Mouse (Mus musculus) CH12.LX (cell line): ENCODE results near the gene Slc52a3. TPM values are rescaled to one million over a fixed set of nuclear protein-coding genes. Genes with fewer than 3 reads are reported as not detected.

Experiments used
- DNase-seq: peaks from one replicate; pipeline ENCODE4 v3.0.0-alpha.2; 2013; ENCODE audit errors: extremely low read depth
- H3K27ac ChIP-seq: 2 replicates; pipeline ENCODE4 v1.5.1; 2012; ENCODE audit warnings: low read depth, mild to moderate bottlenecking, control low read depth, moderate library complexity; ENCODE audit not compliant: insufficient read depth
- H3K27me3 ChIP-seq: replicated peaks from 2 replicates; pipeline ENCODE3; 2012; ENCODE audit warnings: inconsistent platforms
- H3K36me3 ChIP-seq, 2 experiments: replicated peaks in 1 of 2; 2 replicates each; pipeline versions ENCODE3 to v1.6.1; 2012; ENCODE audit warnings: inconsistent platforms in 1 of 2, low read length in 1 of 2, mild to moderate bottlenecking in 1 of 2, mixed read lengths in 1 of 2, moderate library complexity in 1 of 2; ENCODE audit not compliant: control insufficient read depth in 1 of 2, insufficient read depth in 1 of 2
- H3K4me1 ChIP-seq, 2 experiments: 2 replicates each; pipeline ENCODE4 v1.6.1; 2012; ENCODE audit warnings: inconsistent platforms in 1 of 2, moderate library complexity in 1 of 2; ENCODE audit not compliant: insufficient read depth in 2 of 2, control insufficient read depth in 1 of 2
- H3K4me2 ChIP-seq: 2 replicates; pipeline ENCODE4 v1.6.1; 2012; ENCODE audit warnings: low read depth, mild to moderate bottlenecking, control low read depth; ENCODE audit not compliant: poor library complexity, insufficient read depth, severe bottlenecking
- H3K4me3 ChIP-seq, 3 experiments: fragments of 150-350 bp in 1 of 3; sonication (generic) in 1 of 3; replicated peaks in 1 of 3; 2 replicates each; pipeline versions ENCODE3 to v1.5.1; 2011 to 2012; ENCODE audit warnings: low read depth in 2 of 3, low read length in 2 of 3, mild to moderate bottlenecking in 2 of 3, moderate library complexity in 2 of 3, control low read depth in 1 of 3, improper control_type of control experiment in 1 of 3, inconsistent platforms in 1 of 3, mixed read lengths in 1 of 3; ENCODE audit not compliant: poor library complexity in 1 of 3
- H3K79me2 ChIP-seq: replicated peaks from 2 replicates; pipeline ENCODE4 v1.6.1; 2012; ENCODE audit warnings: mild to moderate bottlenecking, moderate library complexity; ENCODE audit not compliant: control insufficient read depth, poor library complexity, insufficient read depth, severe bottlenecking; ENCODE audit errors: extremely low read depth
- H3K9ac ChIP-seq: 2 replicates; pipeline ENCODE4 v1.6.1; 2012; ENCODE audit warnings: low read depth, mild to moderate bottlenecking, control low read depth, moderate library complexity; ENCODE audit not compliant: insufficient read depth
- H3K9me3 ChIP-seq: replicated peaks from 2 replicates; pipeline ENCODE3; 2012; ENCODE audit warnings: low read length, inconsistent platforms, mixed read lengths
- BHLHE40 ChIP-seq: IDR thresholded peaks from 2 replicates; pipeline ENCODE4 v1.6.1; 2011; ENCODE audit warnings: mild to moderate bottlenecking, low read depth, low read length, improper control_type of control experiment
- CHD1 ChIP-seq: IDR thresholded peaks from 2 replicates; pipeline ENCODE4 v1.6.1; 2012; ENCODE audit warnings: low read depth, low read length, improper control_type of control experiment, inconsistent platforms
- CHD2 ChIP-seq: IDR thresholded peaks from 2 replicates; pipeline ENCODE4 v1.6.1; 2011; ENCODE audit warnings: low read length, improper control_type of control experiment
- CTCF ChIP-seq, 2 experiments: IDR thresholded peaks in 1 of 2; conservative IDR thresholded peaks in 1 of 2; 2 replicates each; pipeline ENCODE4 v1.5.1; 2011 to 2012; ENCODE audit warnings: low read depth in 2 of 2, low read length in 2 of 2, improper control_type of control experiment in 1 of 2, inconsistent platforms in 1 of 2, mild to moderate bottlenecking in 1 of 2, moderate library complexity in 1 of 2
- ELF1 ChIP-seq: IDR thresholded peaks from 2 replicates; pipeline ENCODE4 v1.6.1; 2014; ENCODE audit warnings: low read depth, mild to moderate bottlenecking, inconsistent platforms, low read length, improper control_type of control experiment
- EP300 ChIP-seq: IDR thresholded peaks from 2 replicates; pipeline ENCODE4 v1.6.1; 2011; ENCODE audit warnings: low read length, improper control_type of control experiment
- ETS1 ChIP-seq: conservative IDR thresholded peaks from 2 replicates; pipeline ENCODE4 v1.6.1; 2012; ENCODE audit warnings: low read depth, mild to moderate bottlenecking, inconsistent platforms, low read length, improper control_type of control experiment, moderate library complexity
- HCFC1 ChIP-seq: IDR thresholded peaks from 2 replicates; pipeline ENCODE4 v1.6.1; 2012; ENCODE audit warnings: low read depth, mild to moderate bottlenecking, inconsistent platforms, low read length, improper control_type of control experiment
- IRF4 ChIP-seq: IDR thresholded peaks from 2 replicates; pipeline ENCODE4 v1.6.1; 2014; ENCODE audit warnings: low read depth, mild to moderate bottlenecking, inconsistent platforms, low read length, improper control_type of control experiment
- JUN ChIP-seq: IDR thresholded peaks from 2 replicates; pipeline ENCODE4 v1.6.1; 2011; ENCODE audit warnings: low read depth, mild to moderate bottlenecking, low read length, improper control_type of control experiment, moderate library complexity; ENCODE audit not compliant: insufficient read depth
- JUND ChIP-seq: conservative IDR thresholded peaks from 2 replicates; pipeline ENCODE4 v1.6.1; 2011; ENCODE audit warnings: low read depth, low read length, improper control_type of control experiment
- KAT2A ChIP-seq: IDR thresholded peaks from 2 replicates; pipeline ENCODE4 v1.6.1; 2012; ENCODE audit warnings: low read length, improper control_type of control experiment, inconsistent platforms; ENCODE audit not compliant: insufficient replicate concordance
- MAFK ChIP-seq: IDR thresholded peaks from 2 replicates; pipeline ENCODE4 v1.6.1; 2011; ENCODE audit warnings: low read length, improper control_type of control experiment; ENCODE audit not compliant: insufficient replicate concordance
- MAX ChIP-seq: IDR thresholded peaks from 2 replicates; pipeline ENCODE4 v1.6.1; 2011; ENCODE audit warnings: low read length, improper control_type of control experiment
- MEF2A ChIP-seq: IDR thresholded peaks from 2 replicates; pipeline ENCODE4 v1.6.1; 2014; ENCODE audit warnings: low read depth, mild to moderate bottlenecking, inconsistent platforms, low read length, improper control_type of control experiment, borderline replicate concordance
- MXI1 ChIP-seq: IDR thresholded peaks from 2 replicates; pipeline ENCODE4 v1.6.1; 2011; ENCODE audit warnings: mild to moderate bottlenecking, low read depth, low read length, improper control_type of control experiment
- NELFE ChIP-seq: IDR thresholded peaks from 2 replicates; pipeline ENCODE4 v1.6.1; 2011; ENCODE audit warnings: low read depth, low read length, improper control_type of control experiment
- NRF1 ChIP-seq: IDR thresholded peaks from 2 replicates; pipeline ENCODE4 v1.6.1; 2014; ENCODE audit warnings: low read depth, mild to moderate bottlenecking, inconsistent platforms, low read length, improper control_type of control experiment, moderate library complexity
- PAX5 ChIP-seq: IDR thresholded peaks from 2 replicates; pipeline ENCODE4 v1.6.1; 2012; ENCODE audit warnings: low read length, inconsistent platforms, mixed read lengths
- POLR2A ChIP-seq: IDR thresholded peaks from 2 replicates; pipeline ENCODE4 v1.6.1; 2011; ENCODE audit warnings: low read depth, mild to moderate bottlenecking, improper control_type of control experiment, low read length
- RCOR1 ChIP-seq: conservative IDR thresholded peaks from 2 replicates; pipeline ENCODE4 v1.6.1; 2012; ENCODE audit warnings: low read depth, mild to moderate bottlenecking, inconsistent platforms, low read length, improper control_type of control experiment
- SIN3A ChIP-seq: IDR thresholded peaks from 2 replicates; pipeline ENCODE4 v1.6.1; 2012; ENCODE audit warnings: low read length, improper control_type of control experiment, inconsistent platforms
- SMC3 ChIP-seq: IDR thresholded peaks from 2 replicates; pipeline ENCODE4 v1.6.1; 2011; ENCODE audit warnings: low read depth, low read length, improper control_type of control experiment
- TBP ChIP-seq: conservative IDR thresholded peaks from 2 replicates; pipeline ENCODE4 v1.6.1; 2011; ENCODE audit warnings: low read depth, low read length, improper control_type of control experiment
- TCF12 ChIP-seq: IDR thresholded peaks from 2 replicates; pipeline ENCODE4 v1.6.1; 2014; ENCODE audit warnings: low read depth, mild to moderate bottlenecking, inconsistent platforms, low read length, improper control_type of control experiment
- UBTF ChIP-seq: IDR thresholded peaks from 2 replicates; pipeline ENCODE4 v1.6.1; 2012; ENCODE audit warnings: low read depth, mild to moderate bottlenecking, inconsistent platforms, low read length, improper control_type of control experiment, moderate library complexity
- USF1 ChIP-seq: IDR thresholded peaks from 2 replicates; pipeline ENCODE4 v1.6.1; 2014; ENCODE audit warnings: low read depth, mild to moderate bottlenecking, inconsistent platforms, low read length, improper control_type of control experiment
- USF2 ChIP-seq: conservative IDR thresholded peaks from 2 replicates; pipeline ENCODE4 v1.6.1; 2011; ENCODE audit warnings: low read depth, low read length, improper control_type of control experiment
- ZC3H11A ChIP-seq: IDR thresholded peaks from 2 replicates; pipeline ENCODE4 v1.6.1; 2012; ENCODE audit warnings: low read depth, mild to moderate bottlenecking, inconsistent platforms, low read length, improper control_type of control experiment
- ZKSCAN1 ChIP-seq: IDR thresholded peaks from 2 replicates; pipeline ENCODE4 v1.6.1; 2012; ENCODE audit warnings: low read depth, inconsistent platforms, low read length, improper control_type of control experiment, borderline replicate concordance
- ZMIZ1 ChIP-seq: IDR thresholded peaks from 2 replicates; pipeline ENCODE4 v1.6.1; 2012; ENCODE audit warnings: low read depth, mild to moderate bottlenecking, inconsistent platforms, low read length, improper control_type of control experiment
- ZNF384 ChIP-seq: IDR thresholded peaks from 2 replicates; pipeline ENCODE4 v1.6.1; 2012; ENCODE audit warnings: low read depth, low read length, improper control_type of control experiment, inconsistent platforms
- dilution Hi-C: fragments of 300-500 bp; cut with MboI; formaldehyde crosslinking; loops from 2 replicates; pipeline ENCODE4 v1.14.3; 2020; ENCODE audit warnings: low sequenced_read_pairs; ENCODE audit not compliant: extremely low pct_unique_long_range_greater_than_20kb, extremely low pct_ligation_motif_present
- in situ Hi-C: fragments of 300-500 bp; cut with MboI; formaldehyde crosslinking; loops from 3 replicates; pipeline ENCODE4 v1.14.3; 2019; ENCODE audit warnings: low sequenced_read_pairs, low pct_ligation_motif_present, low pct_unique_long_range_greater_than_20kb, mixed read lengths
- polyA plus RNA-seq: library from polyadenylated mRNA; unstranded; fragments of >175 nt; gene quantifications from 2 replicates; pipeline ENCODE4 v1.2.1, GENCODE M21; 2012; ENCODE audit warnings: low read depth; ENCODE audit not compliant: insufficient read length
- total RNA-seq, 2 experiments: library from RNA; depleted of rRNA; stranded (reverse); fragments of 300-350 nt in 1 of 2; fragments of >200 nt in 1 of 2; gene quantifications; 2 replicates each; pipeline ENCODE4 v1.2.3; 2012 to 2014

The Slc52a3 gene
- total and polyA plus RNA-seq, 3 experiments, result 0.17 to 0.55 TPM; not detected in 1

DNA sequence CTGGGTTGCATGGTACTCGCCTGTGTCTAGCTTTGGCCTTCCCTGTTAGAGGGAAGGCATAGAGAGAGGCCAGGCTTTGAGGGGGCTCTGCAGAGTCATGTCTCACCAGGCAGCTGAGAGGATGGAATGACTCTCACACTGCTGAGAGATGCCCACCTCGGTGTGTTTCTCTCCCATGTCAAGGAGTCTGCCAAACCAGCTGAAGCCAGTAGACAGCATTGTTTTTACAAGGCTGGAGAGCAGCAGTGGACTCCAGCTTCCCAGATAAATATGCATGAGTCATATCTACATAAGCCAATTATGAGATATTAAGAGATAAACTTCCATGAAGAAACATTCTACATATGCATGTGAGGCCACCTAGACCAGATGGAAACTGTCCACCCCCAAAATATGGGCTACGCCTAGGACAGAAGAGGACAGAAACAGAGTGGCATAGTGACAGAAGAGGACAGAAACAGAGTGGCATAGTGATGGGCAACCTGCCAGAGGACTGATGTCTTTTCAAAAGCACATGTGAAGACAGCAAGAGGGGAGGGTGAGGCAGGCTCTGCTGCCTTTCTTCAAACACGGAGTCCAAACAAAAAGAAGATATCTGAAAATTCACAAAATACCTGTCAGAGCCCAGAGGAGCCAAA, 39.7 kb upstream of the Slc52a3 start:
- H3K4me2 ChIP-seq, result no peak overlapping the region
- dilution Hi-C loops, result no loop called here
- DNase-seq, result no peak
- H3K27me3 ChIP-seq, result peaks cover 1% of the 10 kb centered on the region
- no peaks in the 10 kb centered on the region for H3K9me3 ChIP-seq
- no peak overlapping the region for H3K9ac ChIP-seq
- no peak overlapping the region for H3K27ac ChIP-seq
- peaks cover 23 to 43% of the 10 kb centered on the region in 2 experiments for H3K4me1 ChIP-seq
- no peaks in the 10 kb centered on the region for H3K79me2 ChIP-seq
- in situ Hi-C loops, result no loop called here
- TF ChIP-seq JUN (no peak), SIN3A (no peak), CHD2 (no peak), BHLHE40 (no peak), POLR2A (no peak), NRF1 (no peak), USF1 (no peak), RCOR1 (no peak), TCF12 (no peak), ZC3H11A (no peak), ELF1 (no peak), HCFC1 (no peak), PAX5 (no peak), CTCF (conservative IDR thresholded peaks at IDR 0.05 in 1 of 2, IDR thresholded peaks at IDR 0.05 in 1 of 2; ENCODE audit: low read depth in 2 of 2, low read length in 2 of 2) (no peak), UBTF (no peak)
- peaks cover 0 to 7% of the 10 kb centered on the region in 2 experiments for H3K36me3 ChIP-seq
- H3K4me3 ChIP-seq, result no peak overlapping the region

DNA sequence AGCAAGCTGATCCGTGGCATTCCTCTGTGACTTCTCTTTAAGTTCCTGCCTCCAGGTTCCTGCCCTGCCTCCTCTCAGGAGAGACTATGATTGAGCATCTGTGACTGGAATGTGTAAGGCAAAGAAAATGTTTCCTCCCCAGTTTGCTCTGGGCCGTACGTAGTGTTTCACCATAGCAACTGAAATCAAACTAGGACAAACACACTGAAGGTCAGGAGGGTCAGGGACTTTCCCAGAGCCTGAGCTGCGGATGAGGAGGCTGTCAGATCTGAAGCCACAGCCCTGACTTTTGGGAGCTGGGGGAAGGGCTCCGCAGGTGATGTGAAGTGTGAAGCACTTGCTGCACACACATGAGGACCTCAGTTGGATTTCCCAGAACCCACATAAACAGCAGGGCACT, 37.0 kb upstream of the Slc52a3 start:
- in situ Hi-C loops, result no loop called here
- Histone ChIP-seq H3K4me3 (no peak overlapping the region), H3K27ac (peak overlapping the region; percentile 41)

More for the DNA sequence above, 37.0 kb upstream of the Slc52a3 start:
- Histone ChIP-seq H3K4me2 (peak overlapping the region; percentile 49; the same call in 1 of the 2 replicates), H3K9ac (no peak overlapping the region), H3K79me2 (no peaks in the 10 kb centered on the region), H3K36me3 (peaks cover 0 to 1% of the 10 kb centered on the region in 2 experiments), H3K27me3 (peaks cover 1% of the 10 kb centered on the region), H3K9me3 (no peaks in the 10 kb centered on the region), H3K4me1 (peaks cover 25 to 55% of the 10 kb centered on the region in 2 experiments)
- dilution Hi-C loops, result no loop called here
- TF ChIP-seq ETS1 (peak; percentile 87), SIN3A (peak; percentile 57; the same call in 1 of the 2 replicates), PAX5 (no peak), POLR2A (no peak), SMC3 (no peak; the same call in 1 of the 2 replicates), TCF12 (peak; percentile 95), CTCF (conservative IDR thresholded peaks at IDR 0.05 in 1 of 2, IDR thresholded peaks at IDR 0.05 in 1 of 2; ENCODE audit: low read depth in 2 of 2, low read length in 2 of 2) (no peak), ELF1 (no peak), ZMIZ1 (no peak), EP300 (peak; percentile 88), KAT2A (no peak), USF1 (no peak), NELFE (no peak), CHD2 (peak; percentile 83), UBTF (no peak), RCOR1 (no peak), BHLHE40 (peak; percentile 98), MAX (no peak), CHD1 (no peak), JUND (no peak), USF2 (no peak), MEF2A (peak; percentile 69), TBP (no peak), ZNF384 (no peak), MXI1 (peak; percentile 63; the same call in 1 of the 2 replicates), IRF4 (peak; percentile 90), MAFK (no peak), ZKSCAN1 (no peak)
- DNase-seq, result peak; percentile 92
